Mouse (Mus musculus): ENCODE measurements around the gene Vac14.

Vac14 gene

DNA sequence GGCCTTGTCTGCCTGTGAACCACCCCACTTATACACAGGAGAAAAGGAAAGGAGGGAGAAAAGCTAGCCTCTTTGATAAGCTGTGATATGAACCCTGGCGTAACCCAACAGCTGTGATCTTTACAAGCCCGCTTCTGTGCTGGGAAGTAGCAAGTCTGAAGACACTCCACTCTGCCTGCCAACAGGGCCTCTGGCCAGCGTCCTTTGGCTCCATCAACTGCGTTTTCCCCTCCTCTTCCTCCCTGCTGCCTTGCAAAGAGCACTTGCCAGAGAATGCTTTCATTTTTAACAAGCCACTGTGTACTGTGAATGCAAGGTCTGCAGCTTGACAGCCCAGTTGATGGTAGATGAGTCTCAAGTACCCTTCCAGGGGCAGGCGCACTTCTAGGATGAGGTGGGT, 69.3 kb downstream of the Vac14 start:
- CTCF ChIA-PET, result no interaction called here

GRCm38 (mm10) chr8:110689961-110690360, 71.6 kb downstream of the Vac14 start:
- CTCF ChIA-PET, result interaction anchor here (0.6 kb wide), 1 partner anchor 153 kb away, joined by 4 read pairs; no protein-coding TSS in a partner anchor

DNA sequence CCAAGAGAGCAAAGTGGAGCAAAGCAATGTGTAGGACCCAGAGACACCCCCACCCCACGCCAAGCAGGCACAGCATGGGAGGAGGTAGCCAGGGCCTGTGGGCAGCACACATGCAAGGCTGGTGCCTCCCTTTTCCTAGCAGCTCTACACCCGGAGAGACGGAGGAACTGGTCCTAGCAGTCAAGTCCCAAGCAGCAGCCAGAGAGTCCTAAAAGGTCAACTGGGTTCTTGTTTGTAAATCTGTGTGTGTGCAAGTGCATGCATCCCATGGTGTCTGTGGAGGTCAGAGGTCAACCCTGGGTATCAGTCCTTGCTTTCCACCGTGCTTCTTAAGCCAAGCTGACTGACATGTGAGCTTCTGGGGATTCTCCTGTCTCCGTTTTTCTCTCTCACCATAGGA, 75.8 kb downstream of the Vac14 start:
- CTCF ChIA-PET, result no interaction called here

DNA sequence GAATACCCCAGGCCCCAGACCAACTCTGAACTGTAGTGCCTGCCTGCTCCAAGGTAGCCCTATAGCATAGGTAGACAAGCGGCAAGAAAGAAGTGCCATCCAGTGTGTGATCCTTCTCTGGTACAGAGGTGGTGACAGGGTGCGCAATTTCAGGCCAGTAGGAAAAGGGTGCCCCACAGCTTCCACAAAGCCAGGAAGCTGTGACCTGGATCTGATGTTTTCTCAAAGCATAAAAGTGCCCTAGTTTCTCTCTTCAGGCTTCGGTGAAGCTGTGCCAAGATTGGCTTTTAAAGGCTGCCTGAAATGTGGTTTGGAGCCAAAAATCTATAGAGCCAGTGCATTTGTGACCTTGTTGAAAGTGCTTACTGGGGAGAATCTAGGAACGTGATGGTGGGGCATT, 76.4 kb downstream of the Vac14 start:
- CTCF ChIA-PET, result no interaction called here

- CTCF ChIA-PET, result no interaction called here
These were observed 77.0 kb downstream of the Vac14 start for GRCm38 (mm10) chr8:110695431-110695830.

DNA sequence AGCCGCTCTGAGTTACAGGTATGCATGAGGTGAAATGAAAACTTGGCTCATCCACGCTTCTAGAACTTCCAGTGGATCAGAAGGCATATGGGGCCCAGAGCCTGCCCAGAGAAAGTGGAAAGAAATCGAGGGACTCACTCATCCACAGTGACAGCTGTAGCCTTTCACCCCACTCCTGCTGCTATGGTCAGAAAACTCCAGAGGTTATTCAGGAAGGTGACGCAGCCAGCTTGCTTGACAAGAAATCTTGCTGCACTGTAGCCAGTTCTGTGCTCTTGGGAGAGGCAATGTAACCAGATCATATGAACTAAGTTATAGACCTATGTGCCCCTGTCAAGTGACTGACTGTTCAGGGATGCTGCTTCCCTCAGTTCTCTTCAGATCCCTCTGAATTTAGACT, 77.7 kb downstream of the Vac14 start:
- CTCF ChIA-PET, result interaction anchor here (0.5 kb wide), 1 partner anchor 54 kb away, joined by 3 read pairs; no protein-coding TSS in a partner anchor

GRCm38 (mm10) chr8:110697571-110697970, 79.2 kb downstream of the Vac14 start:
- CTCF ChIA-PET, result no interaction called here

DNA sequence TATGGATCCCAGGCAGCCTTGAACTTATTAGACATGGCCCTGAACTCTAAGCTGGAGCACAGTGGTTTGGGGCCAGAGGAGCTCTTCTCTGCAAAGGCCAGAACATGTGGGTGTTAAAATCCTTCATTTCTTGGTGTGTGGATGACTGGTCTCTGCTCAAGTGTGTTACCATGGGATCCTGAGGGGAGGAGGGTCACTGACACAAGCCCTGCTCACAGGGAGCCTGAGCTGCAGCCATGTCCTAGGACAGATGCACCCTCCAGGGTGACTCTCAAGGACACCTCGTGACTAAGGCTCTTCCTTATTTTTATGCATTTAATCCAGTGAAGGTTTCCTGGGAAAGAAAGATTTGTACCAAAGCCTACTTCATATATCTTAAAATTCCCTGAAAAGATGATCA, 79.7 kb downstream of the Vac14 start:
- CTCF ChIA-PET, result no interaction called here

GRCm38 (mm10) chr8:110699501-110699900, 81.1 kb downstream of the Vac14 start:
- CTCF ChIA-PET, result no interaction called here

DNA sequence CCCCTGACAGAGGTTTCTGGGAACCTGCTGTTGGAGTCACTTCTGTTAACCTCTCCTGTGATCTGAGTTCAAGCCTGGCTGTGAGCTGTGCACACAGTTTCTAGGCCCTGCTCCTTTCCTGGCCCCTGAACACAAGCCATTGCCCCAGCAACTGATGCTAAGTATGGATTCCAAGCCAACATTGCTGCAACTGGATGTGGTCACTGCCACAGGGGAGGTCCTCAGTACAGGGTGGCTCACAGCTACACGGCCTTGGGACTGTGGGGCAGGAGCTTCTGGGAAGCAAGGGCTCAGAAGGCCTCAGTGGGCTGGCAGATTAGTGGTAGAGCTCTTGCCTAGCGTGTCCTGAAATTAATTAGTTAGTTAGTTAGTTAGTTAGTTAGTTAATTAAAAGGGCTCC, 82.2 kb downstream of the Vac14 start:
- CTCF ChIA-PET, result no interaction called here

DNA sequence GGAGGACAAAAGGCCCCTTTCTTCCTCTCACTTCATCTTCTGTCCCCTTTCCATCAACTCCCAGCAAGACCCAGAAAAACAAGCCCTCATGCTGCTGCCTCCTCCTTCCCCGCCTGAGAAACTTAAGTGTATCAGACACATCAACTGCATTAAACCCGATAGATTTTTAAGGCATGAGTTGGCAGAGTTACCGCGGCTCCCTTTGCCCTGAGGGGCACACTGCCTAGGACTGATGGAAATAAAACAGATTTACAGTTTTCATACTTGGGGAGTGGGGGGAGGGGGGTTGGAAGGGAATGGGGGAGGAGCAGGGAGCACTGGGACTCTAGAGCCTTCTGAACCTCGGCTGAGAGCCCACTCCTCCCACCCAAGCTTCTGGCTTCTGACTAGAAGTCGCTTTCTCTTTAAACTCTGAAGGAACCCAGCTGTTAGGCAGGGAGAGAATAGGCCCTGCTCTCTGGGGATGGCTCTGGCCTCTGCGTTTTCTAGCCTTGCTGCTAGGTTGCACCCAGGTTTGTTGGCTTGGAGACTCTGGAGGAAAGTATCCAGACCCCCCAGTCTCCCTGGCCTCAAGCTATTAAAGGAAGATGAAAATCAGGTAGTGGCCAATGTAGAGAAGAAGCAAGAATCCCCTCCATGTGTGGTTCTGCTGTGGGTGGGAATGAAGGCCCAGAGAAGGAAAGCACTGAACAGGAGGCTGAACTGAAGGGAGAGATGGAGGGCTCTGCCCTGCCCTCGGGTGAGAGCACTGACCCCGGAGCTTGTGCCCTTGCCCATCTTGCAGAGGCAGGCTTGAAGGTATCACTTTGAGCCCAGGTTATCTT, 84.5 kb downstream of the Vac14 start:
- CTCF ChIA-PET, result no interaction called here

GRCm38 (mm10) chr8:110703460-110704061, 85.2 kb downstream of the Vac14 start:
- CTCF ChIA-PET, result no interaction called here

- CTCF ChIA-PET, result no interaction called here
These were observed 85.7 kb downstream of the Vac14 start for GRCm38 (mm10) chr8:110704103-110704502.

DNA sequence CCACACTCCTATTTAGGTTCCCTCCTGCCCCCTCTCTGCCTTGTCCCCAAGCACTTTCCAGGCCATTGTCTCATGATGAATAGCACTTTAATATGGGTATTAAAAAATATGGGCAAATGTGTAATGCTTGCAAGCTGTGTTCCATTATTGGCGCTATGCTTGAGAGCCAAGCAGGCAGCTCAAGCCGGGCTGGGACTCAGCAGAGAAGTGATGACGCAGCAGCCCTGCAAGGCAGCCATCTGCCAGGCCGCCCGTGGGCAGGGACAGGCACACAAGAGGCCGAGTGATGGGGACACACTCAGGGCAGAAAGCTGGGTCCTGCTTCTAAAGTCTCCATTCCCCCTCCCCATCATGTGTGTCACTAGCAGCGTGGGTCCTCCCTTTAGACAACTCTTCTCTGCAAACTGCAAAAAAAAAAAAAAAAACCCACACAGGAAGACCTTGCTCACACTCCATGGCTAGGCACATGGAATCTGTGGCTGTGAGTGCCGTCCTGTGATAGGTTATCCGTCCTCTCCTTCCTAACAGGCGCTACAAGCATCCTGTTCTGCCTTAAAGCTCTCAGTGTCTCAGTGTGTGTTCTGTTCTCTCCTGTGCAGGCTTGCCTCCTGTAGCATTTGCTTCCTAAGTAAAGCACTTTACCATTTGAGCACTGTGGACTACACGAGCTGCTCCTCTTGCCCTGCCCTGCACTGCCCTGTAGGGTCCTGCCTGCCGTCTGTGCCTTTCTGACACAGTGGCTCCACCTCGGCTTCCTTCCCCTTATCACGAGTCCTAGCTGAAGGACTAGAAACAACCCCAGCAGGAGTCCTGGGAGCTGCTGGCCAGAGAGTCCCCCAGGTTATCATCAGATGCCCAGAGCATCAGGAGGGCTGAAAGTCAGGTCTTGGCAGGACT, 87.3 kb downstream of the Vac14 start:
- CTCF ChIA-PET, result no interaction called here

- CTCF ChIA-PET, result no interaction called here
These were observed 88.0 kb downstream of the Vac14 start for GRCm38 (mm10) chr8:110706288-110706870.

DNA sequence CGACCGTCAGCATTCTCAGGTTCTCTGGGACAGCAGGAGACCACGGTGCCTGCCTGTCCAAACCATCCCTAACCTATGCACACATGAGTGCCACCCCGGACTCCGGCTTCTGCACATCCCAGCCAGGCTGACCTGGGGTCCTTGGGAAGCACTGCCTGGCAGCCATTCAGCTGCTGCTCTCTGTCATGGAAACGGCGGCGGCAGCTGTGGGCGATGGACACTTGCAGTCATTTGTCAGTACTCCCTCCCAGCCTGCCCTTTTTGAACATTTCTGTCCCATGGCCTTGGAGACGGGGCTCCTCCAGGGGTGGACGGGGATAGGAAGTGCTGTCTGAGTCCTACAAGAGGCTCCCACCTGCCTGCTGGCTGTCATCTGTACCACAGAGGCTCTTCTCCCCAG, 90.0 kb downstream of the Vac14 start:
- CTCF ChIA-PET, result no interaction called here

GRCm38 (mm10) chr8:110710593-110710992, 92.2 kb downstream of the Vac14 start:
- CTCF ChIA-PET, result interaction anchor here (0.6 kb wide), 1 partner anchor 628 kb away, joined by 4 read pairs; no protein-coding TSS in a partner anchor

GRCm38 (mm10) chr8:110711271-110711934, 93.0 kb downstream of the Vac14 start:
- CTCF ChIA-PET, result no interaction called here

- CTCF ChIA-PET, result no interaction called here
These were observed 94.7 kb downstream of the Vac14 start for GRCm38 (mm10) chr8:110713073-110713472.

- CTCF ChIA-PET, result no interaction called here
These were observed 96.6 kb downstream of the Vac14 start for GRCm38 (mm10) chr8:110714827-110715519.

GRCm38 (mm10) chr8:110716075-110716474, 97.7 kb downstream of the Vac14 start:
- CTCF ChIA-PET, result no interaction called here
